Mouse (Mus musculus) CD4-positive, CD25-positive, alpha-beta regulatory T cell (primary cell): ENCODE measurements around the gene AC134908.4. TPM values are rescaled to one million over a fixed set of nuclear protein-coding genes. Genes with fewer than 3 reads are reported as not detected.

ENCODE experiments used
- polyA plus RNA-seq: library from polyadenylated mRNA; unstranded; fragments of 100-300 nt; shearing (Covaris generic); gene quantifications from one replicate; pipeline ENCODE4 v1.2.1, GENCODE M21; 2017

AC134908.4 gene
- polyA plus RNA-seq = 1.6 TPM

DNA sequence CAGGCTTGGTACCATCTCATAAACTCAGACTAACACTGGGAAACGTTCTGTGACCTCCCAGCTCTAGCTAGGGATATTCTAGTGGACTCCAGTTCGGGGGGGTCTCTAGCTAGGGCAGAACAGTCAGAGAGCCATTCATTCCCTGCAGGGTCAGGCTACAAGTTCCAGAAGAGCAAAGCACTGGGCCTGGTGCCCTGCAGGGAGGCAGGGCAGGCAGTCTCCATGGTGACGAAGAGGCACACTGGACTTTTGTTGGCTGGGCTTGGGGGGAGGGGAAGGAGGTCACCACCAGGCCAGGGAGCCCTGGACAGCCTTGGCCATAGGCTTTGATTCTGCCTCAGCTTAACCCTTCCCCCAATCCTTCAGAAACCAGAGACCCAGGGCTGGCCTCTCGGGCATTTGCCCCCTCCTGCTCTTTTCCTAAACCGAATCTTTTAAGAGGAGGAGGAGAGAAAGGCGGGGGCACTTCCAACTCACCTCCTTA lies at the start of gene AC134908.4:
Gene AC134908.4, minus strand, starts transcription at position 51 of the 484 bp plus-strand sequence.

DNA sequence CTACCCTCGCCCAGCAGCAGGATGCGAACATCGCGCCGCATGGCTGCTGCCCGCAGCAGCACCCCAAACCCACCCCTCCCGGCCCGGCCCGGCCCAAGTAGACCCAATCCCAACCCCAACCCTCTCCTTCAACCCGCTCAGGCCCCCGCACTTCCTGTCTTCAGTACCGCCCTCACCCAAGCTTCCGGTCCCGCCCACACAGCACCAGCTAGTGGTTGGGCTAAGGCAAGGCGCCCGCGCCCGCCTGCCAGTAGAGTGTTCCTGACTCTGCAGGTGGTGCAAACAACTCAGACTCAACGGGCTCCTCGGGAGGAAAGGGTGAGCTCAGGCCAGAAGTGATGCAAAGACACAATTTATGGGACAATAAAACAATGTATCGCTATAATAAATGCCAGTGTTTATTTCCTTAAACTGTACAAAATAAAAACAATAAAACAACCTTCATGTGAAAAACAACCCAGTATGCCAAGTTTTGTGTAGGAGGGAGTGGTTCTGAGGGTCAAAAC lies 49.0 kb upstream of the AC134908.4 start, which contains the start of gene Rhot2:
Gene Rhot2, minus strand, starts transcription at position 456 of the 506 bp plus-strand sequence.

DNA sequence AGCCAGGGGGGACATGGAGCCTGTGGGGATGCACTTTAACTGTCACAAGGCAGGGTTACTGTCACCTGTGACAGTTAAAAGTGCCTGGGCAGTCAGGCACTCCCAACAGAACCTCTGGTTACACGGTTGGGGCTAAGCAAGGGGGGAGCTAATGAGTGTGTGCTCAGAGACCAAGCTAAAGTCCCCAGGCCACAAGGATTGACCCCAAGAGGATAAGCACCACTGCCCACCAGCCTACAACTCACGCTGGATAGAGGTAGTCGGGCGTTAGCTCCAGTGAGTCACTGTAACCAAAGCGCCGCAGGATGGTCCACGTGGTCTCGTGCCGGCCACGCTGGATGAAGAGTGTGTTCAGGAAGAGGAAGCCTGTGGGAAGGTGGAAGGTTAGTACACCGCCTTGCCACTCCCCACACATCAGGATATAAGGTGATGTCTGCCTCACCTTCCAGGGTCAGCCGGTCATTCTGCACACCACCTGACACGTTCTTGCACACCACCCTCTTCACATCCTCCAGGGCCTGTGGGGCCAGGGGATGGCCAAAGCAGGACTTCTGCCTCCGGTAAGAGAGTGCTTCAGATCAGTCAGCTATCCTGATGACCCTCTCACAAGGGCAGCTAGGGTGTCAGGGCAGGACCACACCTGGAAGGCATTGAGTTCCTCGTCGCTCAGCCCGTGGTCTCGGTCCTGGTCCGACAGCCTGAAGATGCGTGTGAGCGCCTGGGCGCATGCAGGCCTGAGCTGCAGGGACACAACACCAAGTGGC lies 45.8 kb upstream of the AC134908.4 start, which contains the start of gene Gm20683:
Gene Gm20683, minus strand, starts transcription at position 647 of the 764 bp plus-strand sequence.

DNA sequence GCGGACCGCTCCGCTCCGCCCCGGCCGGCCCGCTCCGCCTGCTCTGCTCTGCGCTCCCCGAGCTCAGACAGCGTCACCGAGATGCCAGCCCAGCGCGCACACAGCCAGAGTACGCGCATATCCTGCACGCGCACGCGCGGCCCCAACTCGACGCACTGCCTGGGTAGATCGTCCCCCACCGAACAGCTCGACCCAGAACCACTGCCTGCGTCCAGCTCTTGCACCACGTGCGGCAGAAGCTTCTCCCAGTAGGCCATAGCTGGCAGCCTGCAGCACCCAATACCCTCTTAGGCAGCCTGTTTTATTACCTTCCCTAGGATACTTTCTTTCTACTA lies 41.6 kb upstream of the AC134908.4 start, which contains the start of gene Rhbdl1:
Gene Rhbdl1, minus strand, starts transcription at position 220 of the 335 bp plus-strand sequence.

DNA sequence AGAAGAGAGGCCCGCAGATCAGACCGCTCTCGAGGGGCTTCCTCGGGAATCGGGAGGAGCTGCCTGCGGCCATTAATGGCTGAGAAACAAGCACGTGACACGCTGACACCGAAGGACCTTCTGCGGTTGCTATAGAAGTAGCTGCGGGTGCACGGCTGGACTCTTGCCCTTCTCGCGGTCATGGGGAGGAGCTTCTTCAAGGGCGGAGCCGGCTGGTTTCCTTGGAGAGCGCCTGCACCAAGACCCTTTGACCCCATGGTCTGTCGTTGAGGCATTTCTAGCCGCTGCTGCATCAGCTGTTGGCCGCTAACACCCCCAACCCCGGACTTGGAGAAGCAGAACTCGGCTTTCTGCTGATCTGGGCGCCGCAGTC lies 37.8 kb upstream of the AC134908.4 start, which contains the start of gene Stub1:
Gene Stub1, minus strand, starts transcription at position 114 of the 373 bp plus-strand sequence.

DNA sequence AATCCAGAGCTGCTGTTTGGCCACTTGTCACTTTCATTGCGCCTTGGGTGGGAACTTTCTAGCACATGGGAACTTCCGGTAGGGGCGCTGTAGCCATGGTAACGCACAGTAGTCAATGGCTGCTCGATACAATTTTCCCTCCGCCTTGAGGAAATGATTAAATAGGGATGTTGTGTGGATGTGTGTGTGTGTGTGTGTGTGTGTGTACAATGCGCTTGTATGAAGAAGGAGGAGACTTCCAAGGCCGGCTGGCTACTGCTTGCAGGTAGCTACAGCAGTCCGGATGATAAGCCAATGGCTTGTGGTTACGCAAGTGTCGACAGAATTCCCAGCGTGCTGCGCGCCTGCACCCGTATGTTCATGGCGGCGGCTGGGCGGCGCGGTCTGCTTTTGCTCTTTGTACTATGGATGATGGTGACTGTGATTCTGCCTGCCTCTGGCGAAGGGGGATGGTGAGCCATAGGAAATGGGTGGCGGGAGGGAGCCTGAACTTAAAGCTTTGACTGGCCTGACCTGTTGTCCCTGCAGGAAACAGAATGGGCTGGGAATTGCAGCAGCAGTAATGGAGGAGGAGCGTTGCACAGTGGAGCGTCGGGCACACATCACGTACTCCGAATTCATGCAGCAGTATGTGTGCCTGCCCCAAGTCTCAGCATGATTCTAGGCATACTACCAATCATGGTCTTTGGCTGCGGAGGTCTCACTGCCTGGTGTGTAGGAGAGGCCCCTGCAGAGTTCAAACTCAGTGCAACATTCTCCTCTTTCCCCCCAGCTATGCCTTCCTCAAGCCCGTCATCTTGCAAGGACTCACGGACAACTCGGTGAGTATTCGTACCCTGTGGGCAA lies 33.5 kb upstream of the AC134908.4 start, which contains the start of gene Jmjd8:
Gene Jmjd8, plus strand, starts transcription at position 156 of the 846 bp plus-strand sequence.

DNA sequence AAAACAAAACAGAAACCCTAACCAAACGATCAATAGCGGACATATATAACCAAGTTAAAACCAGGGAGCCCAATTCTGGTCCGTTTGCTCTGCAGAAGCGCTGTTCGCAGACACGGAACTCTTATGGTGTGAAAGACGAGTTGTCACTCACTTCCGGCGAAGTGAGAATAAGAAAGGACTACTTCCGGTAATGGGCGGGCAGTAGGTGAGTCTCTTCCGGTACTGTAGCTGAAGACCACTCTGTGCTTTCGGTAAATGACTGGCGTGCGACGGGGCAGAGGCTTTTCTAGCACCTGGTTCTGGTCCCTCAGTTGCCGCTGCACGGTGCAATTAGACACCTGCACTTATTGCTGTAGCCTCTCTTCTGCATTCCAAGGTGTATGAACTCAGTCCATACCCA lies 28.0 kb upstream of the AC134908.4 start, which contains the start of gene Wdr24:
Gene Wdr24, plus strand, starts transcription at position 176 of the 400 bp plus-strand sequence.

DNA sequence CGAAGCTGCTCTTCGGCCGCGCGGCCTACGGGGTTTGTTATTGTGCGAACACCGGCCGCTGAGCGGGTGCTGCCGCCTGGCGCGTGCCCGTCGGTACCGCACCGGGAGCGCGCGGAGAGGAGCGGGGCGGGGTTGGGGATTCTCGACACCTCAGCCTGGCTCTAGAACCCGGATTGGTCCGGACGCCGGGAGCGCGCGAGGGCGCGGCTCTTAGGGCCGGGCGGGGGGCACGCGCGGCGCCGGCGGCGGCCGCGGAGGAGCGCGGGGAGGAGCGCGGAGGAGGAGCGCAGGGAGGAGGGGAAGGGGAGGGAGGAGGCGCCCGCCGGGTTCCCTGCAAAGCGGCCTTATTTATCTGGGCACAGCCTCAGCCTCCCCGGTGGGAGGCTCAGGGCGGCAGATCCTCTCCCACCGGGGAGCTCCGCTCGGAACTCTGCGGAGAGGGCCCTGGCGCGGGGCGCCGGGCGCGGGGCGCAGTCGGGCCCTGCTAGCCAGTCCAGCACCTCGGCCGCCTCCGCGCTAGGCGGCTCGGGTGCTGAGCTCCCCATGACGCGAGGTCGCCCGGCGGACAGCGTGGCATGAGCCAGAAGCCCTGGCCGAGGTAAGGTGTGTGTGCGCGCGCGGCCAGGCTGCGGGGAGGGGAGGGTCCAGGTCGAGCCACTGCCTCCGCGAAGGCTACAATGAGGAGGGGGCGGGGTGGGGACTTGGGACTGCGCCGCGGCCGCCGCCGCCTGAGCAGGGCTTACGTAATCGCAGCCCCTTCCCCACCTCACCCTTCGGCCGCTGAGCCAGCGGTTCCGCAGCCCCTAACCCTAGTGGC lies 13.5 kb upstream of the AC134908.4 start, which contains the start of gene Fbxl16:
Gene Fbxl16, plus strand, starts transcription at position 297 of the 817 bp plus-strand sequence.

DNA sequence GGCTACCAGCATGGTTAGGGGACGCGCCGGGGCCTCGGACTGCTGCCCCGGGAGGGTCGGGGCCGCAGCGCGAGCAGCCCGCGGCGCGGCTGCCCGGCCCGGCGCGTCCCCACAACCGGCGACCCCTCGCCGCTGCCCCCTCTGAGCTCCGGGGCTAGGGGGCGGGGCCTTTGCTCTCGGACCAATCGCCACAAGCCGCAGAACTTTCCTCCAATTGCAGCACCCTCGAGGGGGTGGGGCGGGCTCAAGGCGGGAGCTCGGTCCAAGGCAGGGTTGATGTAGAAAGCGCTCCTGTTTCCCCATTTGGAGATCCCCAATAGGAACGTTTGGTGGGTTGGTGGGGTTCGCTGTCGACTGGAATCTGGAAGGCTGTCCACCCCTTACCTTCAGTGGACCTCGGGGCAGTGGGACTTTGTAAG lies 1.5 kb upstream of the AC134908.4 start, which contains the start of gene Metrn:
Gene Metrn, minus strand, starts transcription at position 186 of the 419 bp plus-strand sequence.

DNA sequence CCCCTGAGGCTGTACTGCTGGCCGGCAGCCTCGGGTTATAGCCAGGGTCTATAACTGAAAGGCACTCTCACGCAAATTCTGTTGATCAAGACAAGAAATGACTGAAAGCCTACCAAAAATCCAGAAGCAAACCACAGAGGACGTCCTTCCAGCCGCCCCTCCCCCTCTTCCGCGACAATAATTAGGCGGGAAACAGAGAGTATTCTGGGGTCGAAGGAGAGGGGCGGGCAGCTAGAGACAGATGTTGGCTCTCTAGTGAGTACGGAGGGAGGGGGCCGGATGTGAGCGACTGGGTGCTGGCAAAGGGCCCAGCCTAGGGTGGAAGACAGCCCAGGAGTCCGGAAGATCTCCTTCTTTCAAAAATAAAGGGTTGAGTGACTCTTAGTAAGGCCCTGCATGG lies 2.8 kb downstream of the AC134908.4 start, which contains the start of gene Fam173a:
Gene Fam173a, minus strand, starts transcription at position 287 of the 400 bp plus-strand sequence.

DNA sequence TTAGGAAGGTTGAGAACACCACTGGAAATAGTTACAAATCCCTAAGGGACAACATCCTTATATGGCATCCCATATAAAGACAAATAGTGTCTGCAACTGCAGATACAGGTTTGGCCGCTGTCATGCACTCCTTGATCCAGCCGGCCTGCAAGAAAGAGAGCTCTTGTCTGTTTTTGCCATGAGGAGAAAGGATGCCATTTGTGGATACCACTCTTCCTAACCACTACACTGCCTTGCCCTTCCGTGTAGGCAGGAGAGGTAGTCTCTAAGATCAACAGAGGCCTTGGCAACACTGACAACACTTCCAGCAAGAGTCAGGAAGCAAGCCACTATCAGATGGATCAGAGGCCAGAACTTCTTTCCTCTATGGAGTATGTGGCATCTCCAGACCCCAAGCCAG lies 9.2 kb downstream of the AC134908.4 start, which contains the start of gene Ccdc78:
Gene Ccdc78, plus strand, starts transcription at position 301 of the 400 bp plus-strand sequence.

DNA sequence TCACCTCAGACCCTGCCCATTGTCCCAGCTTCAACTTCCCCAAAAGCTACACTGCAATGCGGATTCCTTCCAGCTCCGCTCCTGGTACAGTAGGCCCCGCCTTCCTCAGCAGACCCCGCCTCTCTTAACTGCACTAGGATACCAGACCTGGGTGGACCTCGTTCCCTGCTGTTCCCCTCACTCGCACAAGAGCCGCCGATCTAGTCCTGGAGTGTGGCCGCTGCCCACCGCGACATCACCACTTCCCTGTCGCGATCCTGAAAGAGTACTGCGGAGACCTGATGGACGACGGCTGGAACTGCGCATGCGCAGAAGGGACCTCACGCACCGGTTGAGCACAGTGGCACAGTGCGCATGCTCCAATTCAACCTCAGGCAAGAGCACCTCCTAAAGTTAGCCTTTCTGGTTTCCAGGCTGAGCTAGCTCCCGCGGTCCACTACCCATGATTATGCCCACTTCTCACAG lies 10.1 kb downstream of the AC134908.4 start, which contains the start of gene Haghl:
Gene Haghl, minus strand, starts transcription at position 393 of the 465 bp plus-strand sequence.

DNA sequence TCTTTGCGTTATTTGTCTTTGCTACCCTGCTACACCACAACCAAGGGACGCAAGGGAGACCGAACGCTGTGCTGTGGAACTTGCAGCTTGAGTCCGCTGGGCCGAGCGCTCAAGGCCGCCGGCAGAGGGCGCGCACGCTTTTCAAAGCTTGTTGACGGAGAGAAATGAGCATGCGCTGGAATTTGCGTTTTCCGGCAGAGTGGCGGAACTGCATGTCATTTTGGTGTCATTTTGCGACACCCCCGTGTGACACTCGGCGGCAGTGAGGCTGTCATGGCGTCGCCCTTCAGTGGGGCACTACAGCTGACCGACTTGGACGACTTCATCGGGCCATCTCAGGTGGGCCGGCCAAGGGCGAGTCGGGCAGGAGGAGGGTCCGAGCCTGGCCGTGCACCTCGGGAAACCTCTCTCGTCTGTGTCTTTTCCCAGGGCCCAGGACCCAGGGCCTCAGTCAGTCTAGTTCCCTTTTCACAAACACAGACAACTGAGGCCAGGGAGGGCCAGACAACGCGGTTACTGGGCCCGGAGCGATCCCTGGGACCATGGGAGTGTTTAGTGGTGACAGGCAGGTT lies 21.8 kb downstream of the AC134908.4 start, which contains the start of gene Narfl:
Gene Narfl, plus strand, starts transcription at position 228 of the 572 bp plus-strand sequence.

DNA sequence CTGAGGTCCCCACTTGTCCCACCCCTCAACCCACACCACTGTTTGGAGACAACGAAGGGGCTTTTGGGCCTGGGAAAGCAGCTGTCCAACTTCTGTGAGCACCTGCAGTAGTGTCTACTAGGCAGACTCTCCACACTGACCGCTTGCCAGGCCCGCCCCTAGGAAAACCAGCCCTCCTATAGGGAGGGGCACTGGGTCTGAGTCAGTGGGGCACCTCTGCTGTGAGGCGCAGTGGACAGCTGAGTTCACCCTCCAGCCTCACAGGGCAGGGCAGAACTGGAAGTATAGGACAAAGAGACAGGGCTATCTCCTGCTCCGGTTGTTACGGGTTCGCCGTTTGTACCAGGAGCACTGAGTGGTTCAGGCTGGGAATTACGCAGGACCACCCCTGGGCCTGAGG lies 41.2 kb downstream of the AC134908.4 start, which contains the start of gene Msln:
Gene Msln, minus strand, starts transcription at position 138 of the 400 bp plus-strand sequence.

Other genes starting within 250 kb of the AC134908.4 start
- gene Sox8, start 225.0 kb downstream of the AC134908.4 start, polyA plus RNA-seq = not detected
- 22.4 TPM for gene Lmf1, start 216.6 kb downstream of the AC134908.4 start, polyA plus RNA-seq
- not detected for gene Gng13, start 78.5 kb downstream of the AC134908.4 start, polyA plus RNA-seq
- 6.4 TPM for gene Chtf18, start 68.2 kb downstream of the AC134908.4 start, polyA plus RNA-seq
- 14.6 TPM for gene Rpusd1, start 68.0 kb downstream of the AC134908.4 start, polyA plus RNA-seq
- gene Mslnl, start 59.6 kb downstream of the AC134908.4 start, polyA plus RNA-seq = 0.07 TPM
- not detected for gene Msln, start 41.3 kb downstream of the AC134908.4 start, polyA plus RNA-seq
- 28.1 TPM for gene Narfl, start 21.9 kb downstream of the AC134908.4 start, polyA plus RNA-seq
- 51.4 TPM for gene Haghl, start 10.0 kb downstream of the AC134908.4 start, polyA plus RNA-seq
- 0.49 TPM for gene Ccdc78, start 9.1 kb downstream of the AC134908.4 start, polyA plus RNA-seq
- 223 TPM for gene Fam173a, start 2.8 kb downstream of the AC134908.4 start, polyA plus RNA-seq
- 45.7 TPM for gene Metrn, start 1.5 kb upstream of the AC134908.4 start, polyA plus RNA-seq
- 0.13 TPM for gene Fbxl16, start 13.4 kb upstream of the AC134908.4 start, polyA plus RNA-seq
- 44.1 TPM for gene Wdr24, start 28.0 kb upstream of the AC134908.4 start, polyA plus RNA-seq
- gene Jmjd8, start 33.2 kb upstream of the AC134908.4 start, polyA plus RNA-seq = 36.7 TPM
- 169 TPM for gene Stub1, start 37.7 kb upstream of the AC134908.4 start, polyA plus RNA-seq
- 2.1 TPM for gene Rhbdl1, start 41.6 kb upstream of the AC134908.4 start, polyA plus RNA-seq
- 2.6 TPM for gene Gm20683, start 46.1 kb upstream of the AC134908.4 start, polyA plus RNA-seq
- gene Rhot2, start 49.2 kb upstream of the AC134908.4 start, polyA plus RNA-seq = 41.0 TPM
- gene Wdr90, start 65.8 kb upstream of the AC134908.4 start, polyA plus RNA-seq = 8.8 TPM
- gene Mcrip2, start 73.1 kb upstream of the AC134908.4 start, polyA plus RNA-seq = 5.2 TPM
- 82.8 TPM for gene Mettl26, start 79.4 kb upstream of the AC134908.4 start, polyA plus RNA-seq
- gene Wfikkn1, start 85.2 kb upstream of the AC134908.4 start, polyA plus RNA-seq = 1.3 TPM
- gene Rab40c, start 124.1 kb upstream of the AC134908.4 start, polyA plus RNA-seq = 31.6 TPM
- gene Pigq, start 149.3 kb upstream of the AC134908.4 start, polyA plus RNA-seq = 55.2 TPM
- gene Nhlrc4, start 149.3 kb upstream of the AC134908.4 start, polyA plus RNA-seq = not detected
- gene A930017K11Rik, start 156.9 kb upstream of the AC134908.4 start, polyA plus RNA-seq = not detected
- gene Capn15, start 190.1 kb upstream of the AC134908.4 start, polyA plus RNA-seq = 30.1 TPM